Mouse (Mus musculus) C2C12 (cell line): Measurements from ENCODE around the gene Armcx3. TPM values are rescaled to one million over a fixed set of nuclear protein-coding genes. Genes with fewer than 3 reads are reported as not detected.
A peak's percentile ranks its signal among the peaks of the same experiment; 100 is the strongest.
"Not testable (repeated sequence)": the region's sequence is repeated elsewhere in the genome, so short reads cannot be mapped to it uniquely, and the experiment has no call there.

ENCODE experiments used
- H3K27me3 ChIP-seq: one replicate; pipeline ENCODE4 v1.6.1; 2011; ENCODE audit not compliant: control insufficient read depth, insufficient read depth, insufficient read length
- H3K36me3 ChIP-seq: one replicate; pipeline ENCODE4 v1.6.1; 2011; ENCODE audit not compliant: control insufficient read depth, insufficient read depth
- H3K4me3 ChIP-seq: one replicate; pipeline ENCODE4 v1.5.1; 2011; ENCODE audit warnings: mild to moderate bottlenecking, control low read depth; ENCODE audit not compliant: poor library complexity, insufficient read depth, severe bottlenecking
- H3K79me2 ChIP-seq: one replicate; pipeline ENCODE4 v1.6.1; 2011; ENCODE audit not compliant: control insufficient read depth, insufficient read depth
- H3K79me3 ChIP-seq: one replicate; pipeline ENCODE4 v1.6.1; 2011; ENCODE audit warnings: low read depth, control low read depth
- H3ac ChIP-seq: one replicate; pipeline ENCODE3; 2011; ENCODE audit warnings: low read depth; ENCODE audit not compliant: control insufficient read depth, insufficient read length
- CEBPB ChIP-seq: IDR thresholded peaks from one replicate; pipeline ENCODE4 v1.6.1; 2011; ENCODE audit warnings: low read depth, mild to moderate bottlenecking, control low read depth, moderate library complexity
- CTCF ChIP-seq: IDR thresholded peaks from one replicate; pipeline ENCODE4 v1.5.1; 2011; ENCODE audit not compliant: control insufficient read depth, insufficient read depth, insufficient read length
- FOSL1 ChIP-seq: IDR thresholded peaks from one replicate; pipeline ENCODE4 v1.8.0; 2011; ENCODE audit warnings: mild to moderate bottlenecking, low read length; ENCODE audit not compliant: poor library complexity, insufficient read depth, severe bottlenecking
- MAX ChIP-seq: IDR thresholded peaks from one replicate; pipeline ENCODE4 v1.6.1; 2011; ENCODE audit warnings: mild to moderate bottlenecking, control low read depth
- MYOD1 ChIP-seq: IDR thresholded peaks from one replicate; pipeline ENCODE4 v1.6.1; 2011; ENCODE audit warnings: low read depth; ENCODE audit not compliant: control insufficient read depth, insufficient read length
- MYOG ChIP-seq: IDR thresholded peaks from one replicate; pipeline ENCODE4 v1.6.1; 2011; ENCODE audit not compliant: control insufficient read depth, insufficient read length; ENCODE audit errors: extremely low read depth
- USF1 ChIP-seq: IDR thresholded peaks from one replicate; pipeline ENCODE4 v1.6.1; 2011; ENCODE audit warnings: low read depth, mild to moderate bottlenecking, control low read depth, moderate library complexity
- long read RNA-seq, 2 experiments: library from polyadenylated mRNA; unstranded; transcript quantifications; one replicate each; pipeline ENCODE4 v2.0.0; 2019 to 2020
- polyA plus RNA-seq: library from polyadenylated mRNA; unstranded; fragments of >200 nt; fragmentation: generic; extraction: Trizol; gene quantifications from one replicate; pipeline ENCODE4 v1.2.1, GENCODE M21; 2012; ENCODE audit warnings: missing spikeins

Gene Armcx3
- polyA plus RNA-seq, result 14.0 TPM
- long read RNA-seq, experiment 1, transcript Armcx3-201 (5 exons, 3,327 nt), result major isoform, 56 of 74 reads
- long read RNA-seq, experiment 1, partial matches to known transcripts, result 7 of 74 reads
- long read RNA-seq, experiment 1, other reads (novel, unspliced or antisense), result 8 of 74 reads
- long read RNA-seq, experiment 2, transcript Armcx3-201 (5 exons, 3,327 nt), result major isoform, 259 of 290 reads
- long read RNA-seq, experiment 2, transcript Armcx3-202 (5 exons, 2,024 nt), result minor isoform, 9 of 290 reads
- long read RNA-seq, experiment 2, partial matches to known transcripts, result 7 of 290 reads
- long read RNA-seq, experiment 2, other reads (novel, unspliced or antisense), result 14 of 290 reads

GRCm38 (mm10) chrX:134756434-134757292, at the start of gene Armcx3:
Gene Armcx3 (plus strand): TSS chrX:134756595.
- Histone ChIP-seq H3K79me3 (no peaks in the 10 kb centered on the region), H3ac (peak within 1 kb of the TSS; percentile 86), H3K4me3 (peak within 1 kb of the TSS; percentile 42), H3K27me3 (no peaks in the 10 kb centered on the region), H3K79me2 (no peaks in the 10 kb centered on the region), H3K36me3 (no peaks in the 10 kb centered on the region)
- TF ChIP-seq CEBPB (no peak), USF1 (peak; percentile 85)

GRCm38 (mm10) chrX:134716863-134717262, 39.5 kb upstream of the Armcx3 start:
- Histone ChIP-seq H3K27me3 (no peaks in the 10 kb centered on the region), H3K36me3 (no peaks in the 10 kb centered on the region), H3ac (no peak overlapping the region), H3K79me2 (no peaks in the 10 kb centered on the region), H3K79me3 (no peaks in the 10 kb centered on the region), H3K4me3 (no peak overlapping the region)
- no peak for TF ChIP-seq MAX
- TF ChIP-seq FOSL1, result no peak
- TF ChIP-seq MYOD1, result no peak
- no peak for TF ChIP-seq CTCF
- no peak for TF ChIP-seq MYOG
- TF ChIP-seq CEBPB, result no peak
- no peak for TF ChIP-seq USF1

GRCm38 (mm10) chrX:134717752-134718308, 38.6 kb upstream of the Armcx3 start, which contains the start of gene Armcx1:
Gene Armcx1 (plus strand): TSS chrX:134717963.
- no peaks in the 10 kb centered on the region for H3K79me2 ChIP-seq
- no peaks in the 10 kb centered on the region for H3K27me3 ChIP-seq

DNA sequence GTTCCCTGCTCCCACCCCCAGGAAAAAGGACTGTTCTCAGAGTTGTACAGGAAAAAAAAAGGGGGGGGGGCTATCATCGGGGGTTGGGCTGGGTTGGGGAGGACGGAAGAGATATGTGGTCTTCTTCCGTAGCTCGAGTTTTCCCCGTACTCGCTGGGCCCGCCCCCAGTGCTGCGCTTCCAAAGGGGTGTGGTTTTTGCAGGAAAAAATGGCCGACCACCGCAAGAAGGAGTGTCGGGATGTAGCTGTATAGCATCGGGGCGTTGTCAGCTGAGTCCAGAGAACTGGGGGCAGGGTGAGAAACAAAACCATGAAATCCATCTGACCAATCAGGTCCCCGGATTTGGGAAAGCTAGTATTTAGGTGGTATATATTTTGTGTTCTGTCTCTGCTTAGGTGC, 37.9 kb upstream of the Armcx3 start:
- TF ChIP-seq FOSL1 (no peak), CTCF (no peak), MYOD1 (no peak), MAX (no peak), USF1 (no peak), MYOG (no peak), CEBPB (no peak)
- H3ac ChIP-seq, result no peak overlapping the region
- no peaks in the 10 kb centered on the region for H3K79me3 ChIP-seq
- no peaks in the 10 kb centered on the region for H3K27me3 ChIP-seq
- no peaks in the 10 kb centered on the region for H3K79me2 ChIP-seq
- no peaks in the 10 kb centered on the region for H3K36me3 ChIP-seq
- H3K4me3 ChIP-seq, result peak overlapping the region; percentile 29

More at GRCm38 (mm10) chrX:134717752-134718308, 38.6 kb upstream of the Armcx3 start, which contains the start of gene Armcx1:
- Histone ChIP-seq H3K4me3 (peak within 1 kb of the TSS; percentile 29), H3K79me3 (no peaks in the 10 kb centered on the region), H3K36me3 (no peaks in the 10 kb centered on the region), H3ac (peak within 1 kb of the TSS; percentile 22)
- TF ChIP-seq CEBPB, result no peak
- TF ChIP-seq MYOD1, result peak; percentile 18
- TF ChIP-seq MAX, result no peak
- peak; percentile 83 for TF ChIP-seq USF1
- TF ChIP-seq MYOG, result no peak

GRCm38 (mm10) chrX:134723762-134724161, 32.6 kb upstream of the Armcx3 start:
- H3K27me3 ChIP-seq, H3ac ChIP-seq, H3K79me3 ChIP-seq, H3K36me3 ChIP-seq, H3K79me2 ChIP-seq, H3K4me3 ChIP-seq: not testable (repeated sequence)

- Histone ChIP-seq H3K27me3 (no peaks in the 10 kb centered on the region), H3K4me3 (no peak overlapping the region), H3K79me2 (no peaks in the 10 kb centered on the region), H3K36me3 (no peaks in the 10 kb centered on the region), H3K79me3 (no peaks in the 10 kb centered on the region), H3ac (peak overlapping the region; percentile 23)
- TF ChIP-seq MYOG (no peak), MAX (no peak), FOSL1 (no peak), USF1 (no peak), CEBPB (no peak), CTCF (no peak), MYOD1 (no peak)
Observed at GRCm38 (mm10) chrX:134729778-134730177, 26.6 kb upstream of the Armcx3 start.
